Mouse (Mus musculus) liver, embryonic 14.5 days (tissue): ENCODE measurements around the gene Pou3f4.
A peak's percentile ranks its signal among the peaks of the same experiment; 100 is the strongest.
"Not testable (repeated sequence)": the region's sequence is repeated elsewhere in the genome, so short reads cannot be mapped to it uniquely, and the experiment has no call there.

Experiments used
- CTCF ChIP-seq: IDR thresholded peaks from 2 replicates; pipeline ENCODE4 v1.5.1; 2016; ENCODE audit warnings: antibody characterized with exemption, low read depth, control low read depth
- EP300 ChIP-seq: IDR thresholded peaks from 2 replicates; pipeline ENCODE4 v1.6.1; 2016; ENCODE audit warnings: antibody characterized with exemption, low read depth

- not testable (repeated sequence) for TF ChIP-seq CTCF
- 0 out of 2 replicates have a peak, but pooled peaks have one; percentile 6 for TF ChIP-seq EP300
Measured at GRCm38 (mm10) chrX:110774807-110775206, 39.3 kb upstream of the Pou3f4 start.
